Mouse (Mus musculus) erythroblast, embryonic 14.5 days (primary cell): ENCODE data around the gene Susd2. TPM values are rescaled to one million over a fixed set of nuclear protein-coding genes. Genes with fewer than 3 reads are reported as not detected.

Experiments used
- H3K27me3 ChIP-seq: 2 replicates; pipeline ENCODE4 v1.6.1; 2012; ENCODE audit warnings: inconsistent platforms; ENCODE audit not compliant: control insufficient read depth
- H3K36me3 ChIP-seq: 2 replicates; pipeline ENCODE4 v1.6.1; 2012; ENCODE audit warnings: mild to moderate bottlenecking, inconsistent platforms; ENCODE audit not compliant: control insufficient read depth
- H3K4me1 ChIP-seq: 2 replicates; pipeline ENCODE4 v1.6.1; 2012; ENCODE audit warnings: inconsistent platforms; ENCODE audit not compliant: control insufficient read depth
- H3K4me3 ChIP-seq: replicated peaks from 2 replicates; pipeline ENCODE3; 2012; ENCODE audit warnings: moderate library complexity, mild to moderate bottlenecking, inconsistent platforms
- H3K9me3 ChIP-seq: 2 replicates; pipeline ENCODE4 v1.6.1; 2012; ENCODE audit warnings: low read length, inconsistent platforms, mixed read lengths; ENCODE audit not compliant: control insufficient read depth
- GATA1 ChIP-seq: IDR thresholded peaks from 2 replicates; pipeline ENCODE4 v1.6.1; 2012; ENCODE audit warnings: low read length, inconsistent platforms, mixed read lengths
- TAL1 ChIP-seq: IDR thresholded peaks from 3 replicates; pipeline ENCODE4 v1.6.1; 2012; ENCODE audit warnings: low read length, inconsistent platforms, mixed read lengths
- polyA plus RNA-seq: library from polyadenylated mRNA; stranded (reverse); fragments of >175 nt; gene quantifications from 2 replicates; pipeline ENCODE4 v1.2.3, GENCODE M21; 2012

Susd2 gene
- 0.05 and 0.09 TPM in 2 replicates for polyA plus RNA-seq

GRCm38 (mm10) chr10:75643741-75644343, at the start of gene Susd2:
TSS of gene Susd2 (minus strand) at chr10:75644008.
- peaks cover 41% of the 10 kb centered on the region for H3K36me3 ChIP-seq
- H3K4me1 ChIP-seq, result peaks cover 30% of the 10 kb centered on the region
- H3K9me3 ChIP-seq, result no peaks in the 10 kb centered on the region
- H3K4me3 ChIP-seq, result no peak within 1 kb of the TSS
- H3K27me3 ChIP-seq, result no peaks in the 10 kb centered on the region
- no peak for TF ChIP-seq TAL1
- no peak for TF ChIP-seq GATA1

- H3K9me3 ChIP-seq, result no peaks in the 10 kb centered on the region
- H3K4me1 ChIP-seq, result peaks cover 11% of the 10 kb centered on the region
- H3K4me3 ChIP-seq, result no peak overlapping the region
- no peak for TF ChIP-seq GATA1
- TF ChIP-seq TAL1, result no peak
- H3K36me3 ChIP-seq, result peaks cover 96% of the 10 kb centered on the region
- H3K27me3 ChIP-seq, result no peaks in the 10 kb centered on the region
Measured at GRCm38 (mm10) chr10:75688598-75688997, 44.8 kb upstream of the Susd2 start.

- Histone ChIP-seq H3K4me1 (peaks cover 3% of the 10 kb centered on the region), H3K27me3 (no peaks in the 10 kb centered on the region), H3K9me3 (no peaks in the 10 kb centered on the region), H3K36me3 (peaks cover 96% of the 10 kb centered on the region), H3K4me3 (no peak overlapping the region)
- no peak for TF ChIP-seq GATA1
- no peak for TF ChIP-seq TAL1
Measured at GRCm38 (mm10) chr10:75686724-75687123, 42.9 kb upstream of the Susd2 start.

- no peaks in the 10 kb centered on the region for H3K9me3 ChIP-seq
- peaks cover 3% of the 10 kb centered on the region for H3K4me1 ChIP-seq
- peaks cover 96% of the 10 kb centered on the region for H3K36me3 ChIP-seq
- no peaks in the 10 kb centered on the region for H3K27me3 ChIP-seq
- no peak overlapping the region for H3K4me3 ChIP-seq
- no peak; the same call in 1 of the 2 replicates for TF ChIP-seq GATA1
- no peak for TF ChIP-seq TAL1
Measured at GRCm38 (mm10) chr10:75684035-75685004, 40.5 kb upstream of the Susd2 start.

GRCm38 (mm10) chr10:75680574-75681001, 36.8 kb upstream of the Susd2 start:
- TF ChIP-seq TAL1 (no peak), GATA1 (no peak)
- peaks cover 98% of the 10 kb centered on the region for H3K36me3 ChIP-seq
- no peaks in the 10 kb centered on the region for H3K9me3 ChIP-seq
- peaks cover 9% of the 10 kb centered on the region for H3K4me1 ChIP-seq
- no peaks in the 10 kb centered on the region for H3K27me3 ChIP-seq
- H3K4me3 ChIP-seq, result no peak overlapping the region

- TF ChIP-seq TAL1, result no peak
- TF ChIP-seq GATA1, result no peak
- H3K36me3 ChIP-seq, result peaks cover 99% of the 10 kb centered on the region
- H3K27me3 ChIP-seq, result no peaks in the 10 kb centered on the region
- H3K4me1 ChIP-seq, result peaks cover 9% of the 10 kb centered on the region
- no peaks in the 10 kb centered on the region for H3K9me3 ChIP-seq
- no peak overlapping the region for H3K4me3 ChIP-seq
Measured at GRCm38 (mm10) chr10:75679204-75679603, 35.4 kb upstream of the Susd2 start.

GRCm38 (mm10) chr10:75677989-75678388, 34.2 kb upstream of the Susd2 start:
- H3K9me3 ChIP-seq, result no peaks in the 10 kb centered on the region
- TF ChIP-seq GATA1, result no peak
- H3K4me1 ChIP-seq, result peaks cover 9% of the 10 kb centered on the region
- H3K4me3 ChIP-seq, result no peak overlapping the region
- H3K36me3 ChIP-seq, result peaks cover 99% of the 10 kb centered on the region
- no peaks in the 10 kb centered on the region for H3K27me3 ChIP-seq

- TF ChIP-seq TAL1 (no peak), GATA1 (no peak)
- no peaks in the 10 kb centered on the region for H3K9me3 ChIP-seq
- peaks cover 13% of the 10 kb centered on the region for H3K4me1 ChIP-seq
- no peaks in the 10 kb centered on the region for H3K27me3 ChIP-seq
- H3K4me3 ChIP-seq, result no peak overlapping the region
- H3K36me3 ChIP-seq, result peaks cover 99% of the 10 kb centered on the region
Measured at GRCm38 (mm10) chr10:75677571-75677970, 33.8 kb upstream of the Susd2 start.
